Mouse (Mus musculus) stomach, postnatal 0 days (tissue): Measurements from ENCODE around the gene Gm12184. TPM values are rescaled to one million over a fixed set of nuclear protein-coding genes. Genes with fewer than 3 reads are reported as not detected.

ENCODE experiments used
- ATAC-seq: fragments of 200-750 bp; cut with Nextera tagmentation; 2 replicates; pipeline ENCODE4 v1.8.0; 2017; ENCODE audit not compliant: low FRiP score, low TSS enrichment
- DNase-seq: peaks from one replicate; pipeline ENCODE4 v3.0.0-alpha.2; 2016; ENCODE audit warnings: low spot score
- H3K27ac ChIP-seq: fragments of 300-500 bp; sonication (generic); replicated peaks from 2 replicates; pipeline ENCODE4 v1.5.1; 2014; ENCODE audit warnings: mild to moderate bottlenecking, control low read depth
- H3K27me3 ChIP-seq: fragments of 300-500 bp; sonication (generic); 2 replicates; pipeline ENCODE4 v1.6.1; 2014; ENCODE audit warnings: low read length; ENCODE audit not compliant: control insufficient read depth, insufficient read depth
- H3K36me3 ChIP-seq: fragments of 300-500 bp; sonication (generic); 2 replicates; pipeline ENCODE4 v1.6.1; 2014; ENCODE audit warnings: low read length, mixed read lengths; ENCODE audit not compliant: control insufficient read depth, insufficient read depth
- H3K4me1 ChIP-seq: fragments of 300-500 bp; sonication (generic); replicated peaks from 2 replicates; pipeline ENCODE4 v1.6.1; 2014; ENCODE audit warnings: antibody characterized with exemption; ENCODE audit not compliant: control insufficient read depth, insufficient read depth
- H3K4me2 ChIP-seq: fragments of 300-500 bp; sonication (generic); replicated peaks from 2 replicates; pipeline ENCODE4 v1.6.1; 2014; ENCODE audit warnings: low read depth, mild to moderate bottlenecking, control low read depth, moderate library complexity
- H3K4me3 ChIP-seq: fragments of 300-500 bp; sonication (generic); 2 replicates; pipeline ENCODE4 v1.5.1; 2014; ENCODE audit warnings: low read depth, low read length, control low read depth
- H3K9ac ChIP-seq: fragments of 300-500 bp; sonication (generic); 2 replicates; pipeline ENCODE4 v1.6.1; 2014; ENCODE audit warnings: mild to moderate bottlenecking, low read length, control low read depth, mixed read lengths
- H3K9me3 ChIP-seq: fragments of 300-500 bp; sonication (generic); 2 replicates; pipeline ENCODE4 v1.6.1; 2016; ENCODE audit warnings: low read length; ENCODE audit not compliant: control insufficient read depth
- CTCF ChIP-seq: IDR thresholded peaks from 2 replicates; pipeline ENCODE4 v1.5.1; 2016; ENCODE audit warnings: antibody characterized with exemption, low read depth, mild to moderate bottlenecking, moderate library complexity
- EP300 ChIP-seq: optimal IDR thresholded peaks from 2 replicates; pipeline ENCODE3; 2016; ENCODE audit warnings: antibody characterized with exemption
- WGBS: fragments of 180-500 bp; shearing (Covaris S2); extraction: QIAGEN DNeasy Blood & Tissue Kit; methylation state at CpG from one replicate; pipeline ENCODE4 v1.1.7; 2014; 5-methylcytosine and 5-hydroxymethylcytosine counted together
- polyA plus RNA-seq: library from polyadenylated mRNA; unstranded; fragments of >200 nt; fragmentation: Nextera tagmentation; extraction: Ambion mirVana; gene quantifications from 2 replicates; pipeline ENCODE4 v1.2.1, GENCODE M21; 2015

Gm12184 gene
- polyA plus RNA-seq, 1 experiment from 2014 or later, result 5.0 TPM

DNA sequence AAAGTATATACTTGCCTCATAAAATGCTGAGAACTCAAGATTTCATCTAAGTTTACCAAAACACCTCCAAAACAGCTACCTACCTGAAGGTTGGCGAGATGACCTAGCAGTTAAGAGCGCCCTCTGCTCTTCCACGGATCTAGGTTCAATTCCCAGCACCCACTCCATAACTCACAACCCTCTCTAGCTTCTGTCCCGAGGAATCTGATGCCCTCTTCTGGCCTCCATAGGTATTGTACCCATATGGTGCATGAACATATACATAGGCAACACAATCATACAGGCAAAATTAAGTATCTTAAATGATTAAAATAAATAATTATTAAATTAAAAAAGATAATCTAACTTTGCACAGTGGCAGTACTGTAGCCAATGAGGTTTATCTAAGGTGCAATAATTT, 44.2 kb downstream of the Gm12184 start:
- 87% methylated on average over 4 of the region's 4 CpGs for WGBS
- Histone ChIP-seq H3K4me2 (no peak overlapping the region), H3K27me3 (no peaks in the 10 kb centered on the region), H3K9ac (no peak overlapping the region), H3K27ac (no peak overlapping the region), H3K9me3 (no peaks in the 10 kb centered on the region), H3K4me3 (no peak overlapping the region), H3K36me3 (no peaks in the 10 kb centered on the region), H3K4me1 (no peaks in the 10 kb centered on the region)
- TF ChIP-seq EP300 (no peak), CTCF (peak; percentile 18; the same call in 1 of the 2 replicates)
- DNase-seq (no peak), ATAC-seq (no peak)

DNA sequence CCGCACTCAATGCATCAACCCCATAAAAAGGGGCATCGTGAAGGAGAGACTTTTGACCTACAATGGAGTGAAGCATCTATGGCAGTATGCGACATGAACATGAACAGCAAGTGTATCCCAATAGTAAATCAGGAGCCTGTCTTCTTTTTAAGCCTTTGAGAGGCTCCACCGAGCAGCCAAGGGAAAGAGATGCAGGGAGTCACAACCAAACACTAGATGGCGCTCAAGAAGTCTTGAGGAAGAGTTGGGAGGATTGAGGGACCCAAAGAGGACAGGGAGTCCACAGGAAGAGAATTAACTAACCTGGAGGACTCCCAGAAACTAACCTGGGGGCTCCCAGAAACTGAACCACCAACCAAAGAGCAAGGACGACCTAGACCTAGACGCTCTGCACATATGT, 47.0 kb downstream of the Gm12184 start:
- DNase-seq, result no peak
- no peak overlapping the region for H3K4me2 ChIP-seq
- 47% methylated on average over 7 of the region's 7 CpGs for WGBS
- no peaks in the 10 kb centered on the region for H3K27me3 ChIP-seq
- no peak overlapping the region for H3K9ac ChIP-seq
- H3K4me1 ChIP-seq, result no peaks in the 10 kb centered on the region
- ATAC-seq, result no peak
- H3K27ac ChIP-seq, result no peak overlapping the region
- TF ChIP-seq CTCF (peak; percentile 71), EP300 (no peak)
- no peak overlapping the region for H3K4me3 ChIP-seq
- no peaks in the 10 kb centered on the region for H3K36me3 ChIP-seq
- no peaks in the 10 kb centered on the region for H3K9me3 ChIP-seq

DNA sequence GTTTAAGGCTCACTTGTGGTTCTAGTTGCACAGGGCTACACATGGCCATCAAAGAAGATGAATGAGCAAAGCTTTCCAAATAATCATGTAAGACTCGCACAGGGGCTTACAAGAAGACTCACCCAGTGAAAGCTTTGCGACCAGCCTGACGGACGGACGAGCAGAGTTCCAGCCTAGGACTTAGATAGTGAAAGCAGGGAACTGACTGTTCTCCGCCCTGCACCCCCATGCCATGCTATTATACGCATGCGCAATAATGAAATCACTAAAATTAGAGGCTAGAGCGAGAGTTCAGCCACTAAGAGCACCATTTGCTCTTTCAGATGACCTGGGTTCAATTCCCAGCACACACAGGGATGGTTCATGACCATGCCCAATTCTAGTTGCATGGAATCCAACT, 49.2 kb downstream of the Gm12184 start:
- Histone ChIP-seq H3K4me2 (no peak overlapping the region), H3K4me1 (no peaks in the 10 kb centered on the region), H3K9me3 (no peaks in the 10 kb centered on the region), H3K9ac (no peak overlapping the region), H3K27ac (no peak overlapping the region), H3K27me3 (no peaks in the 10 kb centered on the region), H3K36me3 (no peaks in the 10 kb centered on the region), H3K4me3 (no peak overlapping the region)
- ATAC-seq (no peak), DNase-seq (no peak)
- TF ChIP-seq CTCF, result no peak
- TF ChIP-seq EP300, result no peak
- 78% methylated on average over 9 of the region's 9 CpGs for WGBS

DNA sequence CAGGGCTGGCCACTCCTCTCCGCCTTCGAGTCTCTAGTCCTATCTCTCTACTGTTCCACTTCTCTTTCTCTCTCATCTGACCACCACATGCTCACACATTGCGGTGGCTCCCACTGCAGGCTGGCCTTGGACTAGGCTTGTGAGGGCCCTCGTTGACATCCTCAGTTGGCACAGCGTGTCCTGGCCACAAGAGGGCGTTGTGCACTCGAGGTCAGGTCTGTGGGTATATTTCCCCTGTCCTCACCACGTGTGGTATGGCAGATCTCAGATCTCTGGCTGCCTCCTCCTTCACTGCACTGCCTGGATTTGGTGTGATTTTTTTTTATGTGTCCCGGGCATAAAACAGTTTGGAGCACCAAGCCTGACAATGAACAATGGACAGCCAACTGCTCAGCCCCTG, 49.8 kb downstream of the Gm12184 start:
- no peaks in the 10 kb centered on the region for H3K27me3 ChIP-seq
- no peak overlapping the region for H3K9ac ChIP-seq
- ATAC-seq (peak; percentile 26; the same call in 1 of the 2 replicates), DNase-seq (no peak)
- TF ChIP-seq EP300, result no peak
- TF ChIP-seq CTCF, result peak; percentile 48; the same call in 1 of the 2 replicates
- H3K4me3 ChIP-seq, result no peak overlapping the region
- H3K4me2 ChIP-seq, result no peak overlapping the region
- 48% methylated on average over 9 of the region's 9 CpGs for WGBS
- H3K9me3 ChIP-seq, result no peaks in the 10 kb centered on the region
- H3K27ac ChIP-seq, result no peak overlapping the region
- H3K4me1 ChIP-seq, result no peaks in the 10 kb centered on the region
- H3K36me3 ChIP-seq, result no peaks in the 10 kb centered on the region

DNA sequence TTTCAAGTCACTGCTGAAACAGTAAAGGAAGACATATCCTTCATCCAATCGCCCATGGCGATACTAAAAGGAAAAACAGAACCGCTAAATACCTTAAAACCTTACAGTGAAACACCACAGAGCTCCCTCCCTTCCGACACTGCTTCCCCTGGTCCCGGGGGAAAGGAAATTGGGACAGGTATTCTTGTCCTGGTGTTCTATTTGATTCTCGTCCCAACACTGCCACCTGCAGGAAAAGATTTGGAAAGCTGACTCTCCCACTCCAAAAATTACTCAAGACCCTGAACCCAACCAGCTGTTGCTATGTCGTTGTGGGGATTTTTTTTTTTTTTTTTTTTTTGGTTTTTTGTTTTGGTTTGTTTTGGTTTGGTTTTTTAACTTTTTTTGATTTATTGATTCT, 51.0 kb downstream of the Gm12184 start:
- no peak for ATAC-seq
- 2% methylated on average over 7 of the region's 7 CpGs for WGBS

More for the DNA sequence above, 51.0 kb downstream of the Gm12184 start:
- Histone ChIP-seq H3K4me2 (no peak overlapping the region), H3K27ac (no peak overlapping the region), H3K4me1 (no peaks in the 10 kb centered on the region), H3K27me3 (no peaks in the 10 kb centered on the region), H3K9ac (no peak overlapping the region), H3K36me3 (no peaks in the 10 kb centered on the region), H3K9me3 (no peaks in the 10 kb centered on the region), H3K4me3 (no peak overlapping the region)
- DNase-seq, result peak; percentile 55
- TF ChIP-seq EP300 (no peak), CTCF (peak; percentile 74)

Other genes with a start within 250 kb of the Gm12184 start
- gene Rack1, start 26.3 kb downstream of the Gm12184 start, polyA plus RNA-seq, result 524 and 529 TPM in 2 replicates
- 3.6 and 4.0 TPM in 2 replicates for gene Trim41, start 9.3 kb downstream of the Gm12184 start, polyA plus RNA-seq
- gene Trim7, start 515 bp downstream of the Gm12184 start, polyA plus RNA-seq, result 3.0 and 3.4 TPM in 2 replicates
- 12.8 and 14.4 TPM in 2 replicates for gene Irgm1, start 45.0 kb upstream of the Gm12184 start, polyA plus RNA-seq
- 0.22 and 0.33 TPM in 2 replicates for gene Gm5431, start 75.6 kb upstream of the Gm12184 start, polyA plus RNA-seq
- 4.3 and 4.7 TPM in 2 replicates for gene Psme2b, start 119.5 kb upstream of the Gm12184 start, polyA plus RNA-seq
- 0.15 and 0.16 TPM in 2 replicates for gene Olfr56, start 152.2 kb upstream of the Gm12184 start, polyA plus RNA-seq
- 0.34 and 0.48 TPM in 2 replicates for gene 9930111J21Rik1, start 152.7 kb upstream of the Gm12184 start, polyA plus RNA-seq
- 0.01 TPM in 1 of 2 replicates, not detected in the other for gene Gm12185, start 165.6 kb upstream of the Gm12184 start, polyA plus RNA-seq
- gene Tgtp1, start 167.5 kb upstream of the Gm12184 start, polyA plus RNA-seq, result 3.0 and 3.6 TPM in 2 replicates
- 0.40 and 0.46 TPM in 2 replicates for gene 9930111J21Rik2, start 224.6 kb upstream of the Gm12184 start, polyA plus RNA-seq
- gene Tgtp2, start 237.6 kb upstream of the Gm12184 start, polyA plus RNA-seq, result 0.69 and 1.2 TPM in 2 replicates
- 10.1 and 12.7 TPM in 2 replicates for gene Ifi47, start 249.9 kb upstream of the Gm12184 start, polyA plus RNA-seq